Mouse (Mus musculus): ENCODE measurements around the gene Rpl7l1. TPM values are rescaled to one million over a fixed set of nuclear protein-coding genes. Genes with fewer than 3 reads are reported as not detected.
A peak's percentile ranks its signal among the peaks of the same experiment; 100 is the strongest.

Rpl7l1 gene
- polyA plus RNA-seq, 1 experiment from 2014 or later: 68.9 TPM

DNA sequence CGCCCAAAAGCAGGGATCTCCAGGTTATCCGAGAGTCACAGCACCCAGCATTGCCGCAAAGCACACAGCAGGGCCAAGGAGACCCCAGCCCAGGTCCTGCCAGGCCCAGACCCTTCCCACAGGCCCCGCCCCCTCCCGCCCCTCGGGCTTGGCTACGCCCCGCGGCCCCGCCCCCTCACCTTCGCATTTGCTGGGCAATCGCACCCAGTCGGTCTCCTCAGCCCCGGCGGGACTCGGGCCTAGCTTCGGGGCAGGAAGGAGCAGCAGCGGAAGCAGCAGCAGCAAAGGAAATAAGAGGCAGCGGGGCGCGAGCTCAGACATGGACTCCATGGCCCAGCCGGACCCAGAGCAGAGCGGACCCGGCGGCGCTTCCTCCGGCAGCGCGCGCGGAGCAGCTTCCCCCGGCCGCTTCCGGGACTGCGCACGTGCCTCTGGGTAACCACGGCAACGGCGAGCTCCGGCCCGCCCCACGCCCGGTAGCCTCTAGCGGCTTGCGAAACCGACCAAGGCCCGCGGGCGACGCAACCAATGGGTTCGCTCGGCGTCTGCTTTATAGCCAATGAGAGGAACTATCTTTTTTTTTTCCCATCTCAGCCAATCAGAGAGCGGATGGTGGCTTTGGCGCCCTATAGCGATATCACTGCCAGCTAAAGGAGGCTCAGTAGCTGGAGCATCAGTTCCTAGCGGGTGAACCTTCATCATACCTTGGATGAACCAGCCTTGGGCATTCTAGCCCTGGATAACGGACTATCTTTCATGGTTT lies 30.5 kb downstream of the Rpl7l1 start, which contains the start of gene Cnpy3:
TSS of gene Cnpy3 (minus strand) at position 421 of the 763 bp plus-strand sequence.
- Histone ChIP-seq H3K4me2 (ENCODE audit: low read depth, low read length) (peak within 1 kb of the TSS; percentile 88), H3K4me3 (ENCODE audit: low read depth, low read length) (peak within 1 kb of the TSS; percentile 77), H3K4me1 (ENCODE audit: control insufficient read depth, low read depth, low read length) (peaks cover 15% of the 10 kb centered on the region), H3K36me3 (ENCODE audit: control insufficient read depth, insufficient read depth) (peaks cover 1% of the 10 kb centered on the region; the same call in 1 of the 2 replicates), H3K27ac (ENCODE audit: low read length) (peak within 1 kb of the TSS; percentile 91), H3K9me3 (replicated peaks; ENCODE audit: control insufficient read depth, low read length) (no peaks in the 10 kb centered on the region), H3K9ac (ENCODE audit: low read depth, low read length) (peak within 1 kb of the TSS; percentile 73), H3K27me3 (ENCODE audit: control insufficient read depth, insufficient read depth, low read depth, low read length) (no peaks in the 10 kb centered on the region)
- ATAC-seq (ENCODE audit: low read depth): peak; percentile 99
- WGBS (ENCODE audit: insufficient replicate concordance): under 1% methylated on average over 57 of the region's 58 CpGs

DNA sequence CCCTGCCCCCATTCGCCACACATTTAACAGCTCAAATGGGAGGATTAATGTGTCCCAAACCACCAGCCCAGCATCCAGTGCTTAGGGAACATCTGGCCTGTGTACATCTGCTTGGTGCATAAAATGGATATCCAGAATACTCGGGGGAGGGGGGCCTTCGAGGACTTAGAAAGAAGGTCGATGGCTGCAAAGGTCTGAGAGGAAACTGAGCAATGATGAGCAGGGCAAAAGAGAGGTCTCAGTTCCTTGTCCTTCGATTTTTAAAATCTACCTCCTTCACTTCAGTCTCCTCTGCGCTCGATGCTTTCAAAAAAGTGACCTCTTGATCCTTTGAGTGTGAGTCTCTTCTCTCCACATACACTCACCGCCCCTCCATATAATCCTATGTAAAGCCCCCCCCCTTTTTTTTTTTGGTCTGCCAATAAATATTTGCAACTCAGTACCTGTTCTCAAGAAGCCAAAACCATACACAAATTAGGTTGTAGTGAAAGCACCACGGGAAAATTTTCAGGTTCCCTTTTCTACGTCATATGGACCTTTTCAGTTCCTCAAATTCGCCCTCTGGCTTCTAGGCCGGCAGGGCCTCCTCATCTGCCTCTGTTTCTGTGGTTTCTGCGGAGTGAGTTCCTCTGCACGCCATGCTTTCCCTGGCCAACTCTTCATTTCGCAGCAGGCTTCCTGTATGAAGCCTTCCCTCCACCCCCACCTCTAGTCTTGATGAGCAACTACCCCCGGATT lies 31.2 kb downstream of the Rpl7l1 start:
- H3K9ac ChIP-seq (ENCODE audit: low read depth, low read length): peak overlapping the region; percentile 73
- H3K27me3 ChIP-seq (ENCODE audit: control insufficient read depth, insufficient read depth, low read depth, low read length): no peaks in the 10 kb centered on the region
- H3K4me2 ChIP-seq (ENCODE audit: low read depth, low read length): peak overlapping the region; percentile 88
- H3K4me1 ChIP-seq (ENCODE audit: control insufficient read depth, low read depth, low read length): peaks cover 15% of the 10 kb centered on the region
- H3K9me3 ChIP-seq (replicated peaks; ENCODE audit: control insufficient read depth, low read length): no peaks in the 10 kb centered on the region
- 12% methylated on average over 16 of the region's 16 CpGs for WGBS (ENCODE audit: insufficient replicate concordance)
- ATAC-seq (ENCODE audit: low read depth): peak; percentile 2
- H3K27ac ChIP-seq (ENCODE audit: low read length): peak overlapping the region; percentile 91
- H3K4me3 ChIP-seq (ENCODE audit: low read depth, low read length): peak overlapping the region; percentile 77
- peaks cover 2% of the 10 kb centered on the region; the same call in 1 of the 2 replicates for H3K36me3 ChIP-seq (ENCODE audit: control insufficient read depth, insufficient read depth)

DNA sequence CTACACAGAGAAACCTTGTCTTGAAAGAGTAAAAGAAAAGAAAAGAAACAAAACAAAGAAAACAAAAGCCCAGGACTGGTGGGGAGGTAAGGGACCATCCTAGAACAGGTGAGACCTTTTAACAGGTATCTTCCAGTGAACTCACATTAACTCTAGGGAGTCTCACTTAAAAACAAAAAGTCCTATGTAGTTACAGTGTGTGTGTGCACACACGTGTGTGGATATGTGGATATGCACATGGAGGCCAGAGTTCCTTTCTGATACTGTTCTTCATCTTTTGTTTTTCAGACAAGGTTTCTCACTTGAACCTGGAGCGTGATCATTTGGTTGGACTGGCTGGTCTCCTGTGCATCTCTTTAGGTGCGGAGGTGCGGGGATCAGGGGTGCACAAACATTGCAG lies 31.9 kb downstream of the Rpl7l1 start:
- Histone ChIP-seq H3K27me3 (ENCODE audit: control insufficient read depth, insufficient read depth, low read depth, low read length) (no peaks in the 10 kb centered on the region), H3K9me3 (replicated peaks; ENCODE audit: control insufficient read depth, low read length) (no peaks in the 10 kb centered on the region), H3K4me1 (ENCODE audit: control insufficient read depth, low read depth, low read length) (peaks cover 15% of the 10 kb centered on the region), H3K27ac (ENCODE audit: low read length) (peak overlapping the region; percentile 91; the same call in 1 of the 2 replicates), H3K4me2 (ENCODE audit: low read depth, low read length) (peak overlapping the region; percentile 88), H3K9ac (ENCODE audit: low read depth, low read length) (peak overlapping the region; percentile 73), H3K4me3 (ENCODE audit: low read depth, low read length) (peak overlapping the region; percentile 77), H3K36me3 (ENCODE audit: control insufficient read depth, insufficient read depth) (peaks cover 2% of the 10 kb centered on the region; the same call in 1 of the 2 replicates)
- no peak for ATAC-seq (ENCODE audit: low read depth)
- WGBS (ENCODE audit: insufficient replicate concordance): 68% methylated on average over 4 of the region's 4 CpGs

DNA sequence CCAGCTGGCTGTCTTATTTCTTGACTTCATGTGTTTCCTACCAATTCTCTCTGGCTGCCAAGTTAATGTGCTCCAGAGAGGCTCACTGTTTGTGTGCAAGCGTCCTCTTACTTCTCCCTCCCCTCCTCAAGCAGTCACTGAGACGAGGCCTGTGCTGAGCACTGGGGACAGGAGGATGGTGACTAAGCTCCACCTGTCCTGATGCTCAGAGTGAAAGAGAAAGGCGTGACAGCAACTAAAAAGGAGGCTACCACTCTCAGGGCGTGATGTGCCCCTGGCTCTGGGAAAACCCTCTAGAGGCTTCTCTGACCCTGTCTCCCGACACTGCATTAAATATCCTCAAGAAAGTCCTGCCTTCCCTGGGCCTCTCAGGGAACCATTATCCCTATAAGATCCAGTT lies 33.2 kb downstream of the Rpl7l1 start:
- ATAC-seq (ENCODE audit: low read depth): no peak
- WGBS (ENCODE audit: insufficient replicate concordance): 74% methylated on average over 5 of the region's 5 CpGs
- H3K4me2 ChIP-seq (ENCODE audit: low read depth, low read length): no peak overlapping the region
- H3K4me1 ChIP-seq (ENCODE audit: control insufficient read depth, low read depth, low read length): peaks cover 15% of the 10 kb centered on the region
- no peak overlapping the region for H3K4me3 ChIP-seq (ENCODE audit: low read depth, low read length)
- no peaks in the 10 kb centered on the region for H3K9me3 ChIP-seq (replicated peaks; ENCODE audit: control insufficient read depth, low read length)
- H3K9ac ChIP-seq (ENCODE audit: low read depth, low read length): no peak overlapping the region
- no peak overlapping the region for H3K27ac ChIP-seq (ENCODE audit: low read length)
- no peaks in the 10 kb centered on the region for H3K27me3 ChIP-seq (ENCODE audit: control insufficient read depth, insufficient read depth, low read depth, low read length)
- H3K36me3 ChIP-seq (ENCODE audit: control insufficient read depth, insufficient read depth): peaks cover 2% of the 10 kb centered on the region; the same call in 1 of the 2 replicates

DNA sequence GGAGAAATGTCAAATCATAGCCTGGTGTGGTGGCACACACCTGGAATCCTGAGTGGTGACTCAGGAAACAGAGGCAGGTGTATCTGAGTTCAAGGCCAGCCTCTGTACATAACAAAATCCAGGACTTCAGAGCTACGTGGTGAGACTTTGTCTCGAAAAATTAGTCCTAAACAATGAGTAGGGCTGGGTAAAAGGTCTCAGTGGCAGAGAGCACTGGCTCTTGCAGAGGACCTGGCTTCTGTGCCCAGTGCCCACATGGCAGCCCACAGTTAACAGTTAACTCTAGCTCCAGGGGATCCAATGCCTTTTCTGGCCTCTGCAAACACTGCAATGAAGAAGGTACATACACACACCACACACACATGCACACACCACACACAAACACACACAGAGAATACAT lies 34.7 kb downstream of the Rpl7l1 start:
- Histone ChIP-seq H3K4me2 (ENCODE audit: low read depth, low read length) (no peak overlapping the region), H3K9ac (ENCODE audit: low read depth, low read length) (no peak overlapping the region), H3K36me3 (ENCODE audit: control insufficient read depth, insufficient read depth) (peaks cover 2% of the 10 kb centered on the region; the same call in 1 of the 2 replicates), H3K27me3 (ENCODE audit: control insufficient read depth, insufficient read depth, low read depth, low read length) (no peaks in the 10 kb centered on the region), H3K9me3 (replicated peaks; ENCODE audit: control insufficient read depth, low read length) (no peaks in the 10 kb centered on the region), H3K27ac (ENCODE audit: low read length) (no peak overlapping the region), H3K4me1 (ENCODE audit: control insufficient read depth, low read depth, low read length) (peaks cover 15% of the 10 kb centered on the region), H3K4me3 (ENCODE audit: low read depth, low read length) (no peak overlapping the region)
- 61% methylated on average over 2 of the region's 2 CpGs for WGBS (ENCODE audit: insufficient replicate concordance)
- no peak for ATAC-seq (ENCODE audit: low read depth)

DNA sequence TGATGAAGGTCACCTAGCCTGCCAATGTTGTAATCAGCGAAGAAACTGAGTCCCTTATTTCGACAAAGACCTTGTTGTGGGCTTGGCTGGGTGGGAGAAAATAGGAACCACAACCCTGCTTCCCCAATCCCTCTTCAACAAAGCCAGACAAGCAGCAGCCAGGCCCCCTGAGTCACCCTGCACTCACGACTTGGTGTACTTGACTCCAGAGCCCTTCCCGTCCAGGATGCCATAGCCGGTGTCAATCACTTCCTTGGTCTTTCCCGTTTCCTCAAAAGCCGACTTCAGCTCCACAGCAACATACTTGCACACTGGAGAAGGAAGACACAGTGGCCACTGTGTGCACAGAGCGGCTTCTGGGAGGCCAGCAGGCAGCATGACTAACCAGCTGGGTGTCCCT lies 35.2 kb downstream of the Rpl7l1 start:
- Histone ChIP-seq H3K9me3 (replicated peaks; ENCODE audit: control insufficient read depth, low read length) (no peaks in the 10 kb centered on the region), H3K9ac (ENCODE audit: low read depth, low read length) (no peak overlapping the region), H3K27me3 (ENCODE audit: control insufficient read depth, insufficient read depth, low read depth, low read length) (no peaks in the 10 kb centered on the region), H3K36me3 (ENCODE audit: control insufficient read depth, insufficient read depth) (peaks cover 2% of the 10 kb centered on the region; the same call in 1 of the 2 replicates), H3K4me3 (ENCODE audit: low read depth, low read length) (no peak overlapping the region), H3K4me2 (ENCODE audit: low read depth, low read length) (no peak overlapping the region), H3K4me1 (ENCODE audit: control insufficient read depth, low read depth, low read length) (peaks cover 9% of the 10 kb centered on the region), H3K27ac (ENCODE audit: low read length) (no peak overlapping the region)
- ATAC-seq (ENCODE audit: low read depth): no peak
- WGBS (ENCODE audit: insufficient replicate concordance): 66% methylated on average over 8 of the region's 8 CpGs

DNA sequence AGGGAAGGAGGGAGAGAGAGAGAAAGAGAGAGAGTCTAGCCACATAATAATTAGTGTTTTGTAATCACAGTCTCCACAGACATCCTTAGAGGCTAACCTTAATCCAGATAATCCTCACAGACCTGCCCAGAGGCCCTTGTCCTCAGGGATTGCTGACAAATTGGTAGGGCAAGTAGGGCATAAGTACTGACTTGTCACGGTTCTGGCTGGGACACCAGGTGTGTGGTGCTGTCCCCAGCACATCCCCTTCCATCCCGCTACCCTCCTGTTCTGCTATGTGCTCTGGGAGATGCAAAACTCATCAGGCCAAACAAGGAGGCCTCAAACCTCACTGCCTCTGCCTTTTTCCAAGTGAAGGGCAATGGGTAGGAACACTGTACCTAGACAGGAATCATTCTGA lies 37.0 kb downstream of the Rpl7l1 start:
- Histone ChIP-seq H3K36me3 (ENCODE audit: control insufficient read depth, insufficient read depth) (peaks cover 2% of the 10 kb centered on the region; the same call in 1 of the 2 replicates), H3K9me3 (replicated peaks; ENCODE audit: control insufficient read depth, low read length) (no peaks in the 10 kb centered on the region), H3K4me2 (ENCODE audit: low read depth, low read length) (no peak overlapping the region), H3K27ac (ENCODE audit: low read length) (no peak overlapping the region), H3K4me1 (ENCODE audit: control insufficient read depth, low read depth, low read length) (peaks cover 3% of the 10 kb centered on the region; the same call in 1 of the 2 replicates), H3K9ac (ENCODE audit: low read depth, low read length) (no peak overlapping the region), H3K4me3 (ENCODE audit: low read depth, low read length) (no peak overlapping the region), H3K27me3 (ENCODE audit: control insufficient read depth, insufficient read depth, low read depth, low read length) (no peaks in the 10 kb centered on the region)
- WGBS (ENCODE audit: insufficient replicate concordance): 83% methylated on average over 2 of the region's 2 CpGs
- ATAC-seq (ENCODE audit: low read depth): no peak

DNA sequence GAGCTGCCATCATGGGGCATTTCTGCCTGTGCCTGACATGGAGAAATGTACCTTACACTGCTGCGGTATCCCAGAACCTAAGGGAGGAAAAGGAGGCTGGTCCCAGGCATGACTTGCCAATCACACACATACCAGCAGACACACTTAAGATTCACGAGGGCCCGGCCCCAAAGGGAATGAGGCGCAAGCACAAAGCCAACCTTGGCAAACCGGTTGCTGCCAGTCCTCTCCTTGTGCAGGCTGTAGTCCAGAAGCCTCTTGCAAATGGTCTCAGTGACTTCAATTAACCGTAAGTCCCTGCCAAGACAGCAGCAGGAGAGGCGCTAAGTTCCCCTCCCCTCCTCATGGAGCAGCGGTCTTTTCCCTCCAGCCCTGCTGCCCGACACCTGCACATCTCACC lies 39.5 kb downstream of the Rpl7l1 start:
- peaks cover 2% of the 10 kb centered on the region; the same call in 1 of the 2 replicates for H3K36me3 ChIP-seq (ENCODE audit: control insufficient read depth, insufficient read depth)
- no peak overlapping the region for H3K9ac ChIP-seq (ENCODE audit: low read depth, low read length)
- H3K9me3 ChIP-seq (replicated peaks; ENCODE audit: control insufficient read depth, low read length): no peaks in the 10 kb centered on the region
- 86% methylated on average over 9 of the region's 9 CpGs for WGBS (ENCODE audit: insufficient replicate concordance)
- peaks cover 3% of the 10 kb centered on the region; the same call in 1 of the 2 replicates for H3K4me1 ChIP-seq (ENCODE audit: control insufficient read depth, low read depth, low read length)
- ATAC-seq (ENCODE audit: low read depth): no peak
- H3K4me2 ChIP-seq (ENCODE audit: low read depth, low read length): no peak overlapping the region
- H3K27ac ChIP-seq (ENCODE audit: low read length): no peak overlapping the region
- no peak overlapping the region for H3K4me3 ChIP-seq (ENCODE audit: low read depth, low read length)
- H3K27me3 ChIP-seq (ENCODE audit: control insufficient read depth, insufficient read depth, low read depth, low read length): no peaks in the 10 kb centered on the region

All from liver, embryonic 16.5 days (tissue).